Mouse (Mus musculus) cerebellum, adult 2 months (tissue): ENCODE results near the gene Gm10031.

Experiments
- CTCF ChIP-seq: fragments of 200-500 bp; IDR thresholded peaks from 2 replicates; pipeline ENCODE4 v1.5.1; 2011; ENCODE audit warnings: low read depth, mild to moderate bottlenecking, control low read depth, low read length, moderate library complexity, borderline replicate concordance; ENCODE audit not compliant: insufficient read depth
- POLR2A ChIP-seq: fragments of 200-500 bp; IDR thresholded peaks from 2 replicates; pipeline ENCODE4 v1.6.1; 2011; ENCODE audit warnings: low read length, control low read depth, borderline replicate concordance; ENCODE audit not compliant: insufficient read depth

DNA sequence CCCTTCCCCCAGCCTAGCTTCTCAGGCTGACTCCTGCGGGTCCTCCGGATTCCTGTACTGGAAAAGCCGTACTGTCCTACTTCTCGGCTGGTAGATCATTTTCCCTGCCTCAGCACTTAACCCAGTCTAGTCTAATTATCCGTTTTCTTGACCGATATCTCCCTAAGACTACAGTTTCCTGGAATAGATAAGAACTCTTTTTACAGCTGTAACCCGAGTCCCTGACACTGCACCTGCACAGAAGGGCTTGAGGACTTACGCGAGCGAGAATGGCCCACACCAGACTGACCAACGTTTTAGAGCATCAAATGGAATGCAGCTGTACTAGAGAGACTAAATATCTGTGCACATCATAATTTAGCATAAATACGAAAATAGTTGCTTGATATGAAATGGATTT is 20.2 kb downstream of the Gm10031 start:
- TF ChIP-seq POLR2A (no peak), CTCF (no peak)
